Mouse (Mus musculus): ENCODE measurements around the gene Tut4.

Tut4 gene

GRCm38 (mm10) chr4:108458201-108458741 lies 955 bp upstream of the Tut4 start:
- no peak for TF ChIP-seq GATA4 (IDR thresholded peaks at IDR 0.05; ENCODE audit: insufficient replicate concordance, low read length)

DNA sequence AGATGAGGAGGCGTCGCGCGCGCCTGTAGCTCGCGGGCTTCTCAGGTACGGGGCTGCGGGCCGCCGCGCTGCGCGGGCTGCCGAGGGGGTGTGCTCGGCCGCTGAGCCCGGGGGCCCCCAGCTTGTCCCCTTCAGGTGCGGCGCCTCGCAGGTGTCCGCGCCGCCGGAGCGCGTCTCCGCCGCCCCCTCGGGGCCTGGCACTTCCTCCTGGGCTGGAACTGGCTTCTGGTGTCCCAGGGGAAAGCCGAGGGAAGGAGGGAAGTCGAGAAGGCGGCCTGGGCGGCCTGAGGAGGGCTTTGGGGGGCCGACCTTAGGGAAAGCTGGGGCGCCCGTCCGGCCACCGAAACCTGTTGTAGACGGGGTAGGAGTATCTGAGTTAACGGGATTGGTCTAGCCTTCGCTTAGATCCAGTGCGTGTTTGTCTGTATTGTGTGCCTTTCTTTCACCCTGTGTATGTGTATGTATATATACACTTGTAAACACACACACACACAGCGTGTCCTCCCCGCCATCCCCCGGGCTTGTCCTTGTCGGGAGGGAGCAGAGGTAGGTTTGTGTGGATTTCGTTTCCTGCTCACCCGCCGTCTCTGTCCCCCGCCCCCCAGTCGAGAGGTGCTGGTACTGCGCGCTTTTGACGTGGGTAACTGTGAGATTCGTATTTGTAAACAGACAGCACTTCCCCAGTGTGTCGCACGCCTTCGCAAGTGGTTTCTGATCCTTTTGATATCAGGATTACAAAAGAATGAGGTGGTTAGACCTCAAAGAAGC lies 1.1 kb downstream of the Tut4 start:
- TF ChIP-seq GATA4 (IDR thresholded peaks at IDR 0.05; ENCODE audit: insufficient replicate concordance, low read length) = no peak

DNA sequence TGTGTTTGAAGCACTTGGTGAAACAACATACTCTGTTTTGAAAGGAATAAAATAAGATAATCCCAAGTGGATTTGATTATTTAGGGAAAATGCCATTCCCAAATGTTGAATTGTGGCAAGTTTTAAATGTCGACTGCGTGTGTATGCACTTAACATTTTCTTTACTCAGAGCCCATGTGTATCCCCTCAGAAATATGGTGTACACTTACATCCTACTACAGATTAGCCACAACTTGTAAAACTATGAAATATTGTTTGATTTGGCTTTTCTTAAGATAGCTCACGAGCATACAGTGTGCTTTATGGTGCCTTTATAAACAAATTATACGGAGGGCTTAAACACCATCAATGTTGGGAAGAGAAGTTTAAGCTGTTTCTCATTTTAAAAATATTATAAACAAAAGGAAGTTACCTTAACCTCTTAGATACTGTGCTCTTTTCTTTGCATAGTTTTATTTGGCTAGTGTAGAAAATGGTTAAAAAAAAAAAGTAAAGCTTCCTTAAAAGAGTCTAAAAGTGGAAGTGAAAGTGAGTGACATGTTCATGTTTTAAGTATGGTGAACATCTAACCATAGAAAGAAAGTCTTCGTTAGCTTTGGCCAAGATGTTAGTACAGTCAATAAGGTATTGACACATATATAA lies 2.2 kb downstream of the Tut4 start:
- TF ChIP-seq GATA4 (IDR thresholded peaks at IDR 0.05; ENCODE audit: insufficient replicate concordance, low read length) = no peak

DNA sequence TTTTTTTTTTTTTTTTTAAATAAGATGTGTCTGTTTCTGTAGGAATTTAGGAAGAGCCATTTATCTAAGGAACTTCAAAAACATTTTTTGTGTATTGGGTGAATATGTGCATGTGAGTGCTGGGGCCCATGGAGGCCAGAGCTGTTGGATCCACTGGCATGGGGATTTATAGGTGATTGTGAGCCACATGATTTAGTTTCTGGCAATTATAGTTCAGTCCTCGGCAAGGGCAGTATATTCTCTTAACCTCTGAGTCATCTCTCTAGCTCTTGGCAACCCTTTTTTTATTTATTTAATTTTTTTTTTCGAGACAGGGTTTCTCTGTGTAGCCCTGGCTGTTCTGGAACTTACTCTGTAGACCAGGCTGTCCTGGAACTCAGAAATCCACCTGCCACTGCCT lies 14.4 kb downstream of the Tut4 start:
- TF ChIP-seq GATA4 (IDR thresholded peaks at IDR 0.05; ENCODE audit: insufficient replicate concordance, low read length) = no peak

GRCm38 (mm10) chr4:108482776-108483175 lies 23.6 kb downstream of the Tut4 start:
- no peak for TF ChIP-seq GATA4 (IDR thresholded peaks at IDR 0.05; ENCODE audit: insufficient replicate concordance, low read length)

DNA sequence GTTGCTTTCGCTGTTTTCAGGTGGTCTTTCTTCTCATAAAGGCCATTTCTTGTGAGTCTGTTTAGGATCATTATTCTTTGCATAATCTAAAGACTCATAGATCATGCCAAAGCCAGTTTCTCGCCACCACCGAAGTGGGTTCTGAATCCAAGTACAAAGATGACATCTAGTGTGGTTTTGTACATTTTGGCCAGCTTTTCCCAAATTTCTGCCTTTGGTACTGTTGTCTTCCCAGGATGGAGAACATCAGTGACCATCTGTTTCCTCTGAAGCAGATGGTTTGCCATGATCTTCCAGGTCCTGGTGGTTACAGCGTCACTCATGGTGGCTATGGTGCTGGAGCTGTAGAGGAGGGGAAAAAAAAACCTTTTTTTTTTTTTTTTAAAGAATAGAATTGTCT lies 25.0 kb downstream of the Tut4 start:
- no peak for TF ChIP-seq GATA4 (IDR thresholded peaks at IDR 0.05; ENCODE audit: insufficient replicate concordance, low read length)

- TF ChIP-seq GATA4 (IDR thresholded peaks at IDR 0.05; ENCODE audit: insufficient replicate concordance, low read length) = no peak
Measured at GRCm38 (mm10) chr4:108503023-108503422, 43.8 kb downstream of the Tut4 start.

GRCm38 (mm10) chr4:108539701-108540100 lies 80.5 kb downstream of the Tut4 start:
- TF ChIP-seq GATA4 (IDR thresholded peaks at IDR 0.05; ENCODE audit: insufficient replicate concordance, low read length) = no peak

DNA sequence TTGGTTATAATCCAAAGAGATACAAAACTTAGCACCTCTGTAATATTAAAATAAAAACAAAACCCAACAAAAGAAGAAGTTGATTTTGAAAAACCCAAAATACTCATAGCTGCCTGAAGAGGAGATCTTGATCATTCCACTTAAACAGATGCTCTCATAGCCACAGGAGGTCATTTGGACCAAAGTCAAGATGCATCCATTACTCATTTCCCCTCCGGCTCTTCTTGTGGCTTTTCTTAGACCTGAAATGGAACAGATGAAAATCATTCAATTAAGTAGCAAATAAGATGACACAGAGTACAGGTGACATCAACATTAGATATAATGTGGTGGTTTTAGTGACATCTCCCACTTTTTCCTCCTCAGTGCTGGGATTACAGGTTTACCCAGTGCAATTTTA lies 105.8 kb downstream of the Tut4 start:
- TF ChIP-seq GATA4 (IDR thresholded peaks at IDR 0.05; ENCODE audit: insufficient replicate concordance, low read length) = no peak

DNA sequence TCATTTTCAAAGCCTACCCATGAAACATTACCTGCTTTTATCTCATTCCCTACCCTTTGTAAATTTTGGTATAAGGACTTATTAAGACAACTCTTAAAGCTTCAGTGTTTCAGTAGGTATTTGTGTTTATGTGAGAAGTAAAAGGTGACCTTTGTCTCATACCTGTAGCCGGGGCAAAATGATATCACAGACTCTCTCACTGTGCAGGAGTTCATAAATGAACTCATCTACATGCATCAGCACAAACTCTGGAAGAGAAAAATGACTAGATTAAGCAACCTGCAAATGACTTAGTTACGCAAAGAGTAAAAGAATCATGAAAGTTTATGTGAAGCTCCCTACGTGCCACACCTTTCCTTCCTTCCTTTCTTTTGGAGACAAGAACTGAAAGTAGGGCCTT lies 113.4 kb downstream of the Tut4 start:
- TF ChIP-seq GATA4 (IDR thresholded peaks at IDR 0.05; ENCODE audit: insufficient replicate concordance, low read length) = no peak

DNA sequence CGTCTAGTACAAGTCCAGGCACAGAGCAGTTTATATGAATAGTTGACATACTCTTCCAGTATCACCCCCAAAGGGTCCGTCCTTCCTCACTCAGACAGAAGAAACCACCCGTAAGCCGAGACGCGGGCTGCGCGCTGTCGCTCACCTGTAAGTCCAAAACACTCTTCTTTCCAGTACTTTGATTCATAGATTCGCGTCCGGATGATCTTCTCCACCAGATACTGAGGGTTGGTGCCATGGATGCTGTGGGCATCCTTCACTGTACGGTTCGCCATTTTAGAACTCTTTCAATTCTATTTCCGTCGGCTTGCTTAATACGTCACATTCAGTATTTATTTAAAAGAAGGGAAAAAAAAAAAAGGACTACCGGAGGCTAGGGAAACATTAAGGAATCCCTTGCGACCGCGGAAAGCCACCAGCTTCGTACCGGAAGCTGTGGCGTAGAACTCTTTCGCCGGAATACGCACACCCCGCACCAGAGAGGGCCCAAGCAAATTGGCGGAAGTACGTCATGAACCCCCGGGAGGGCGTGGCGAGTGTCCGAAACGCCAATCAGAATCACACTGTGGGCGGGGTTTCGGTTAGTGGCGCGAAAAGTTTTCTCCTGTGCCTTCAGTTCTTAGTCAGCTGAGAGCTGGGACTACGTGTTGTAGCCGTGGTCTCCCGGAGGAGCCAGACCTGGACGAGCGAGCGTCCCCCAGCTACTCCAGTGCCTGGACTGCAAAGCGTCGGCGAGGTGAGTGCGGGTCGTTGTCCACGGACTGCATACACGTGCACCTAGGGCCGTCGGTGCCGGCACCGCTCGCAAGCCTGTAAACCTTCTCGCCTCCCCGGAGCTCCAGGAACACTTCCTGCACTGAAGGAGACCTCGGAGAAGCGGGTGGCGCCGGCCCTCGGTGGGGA lies 119.9 kb downstream of the Tut4 start, which contains the start of the genes Prpf38a and Orc1:
Prpf38a (minus strand) TSS at position 497 of the 903 bp plus-strand sequence.
Orc1 (plus strand) TSS at position 584 of the 903 bp plus-strand sequence.
- TF ChIP-seq GATA4 (IDR thresholded peaks at IDR 0.05; ENCODE audit: insufficient replicate concordance, low read length) = no peak

GRCm38 (mm10) chr4:108579743-108580411 lies 120.7 kb downstream of the Tut4 start:
- TF ChIP-seq GATA4 (IDR thresholded peaks at IDR 0.05; ENCODE audit: insufficient replicate concordance, low read length) = no peak

GRCm38 (mm10) chr4:108593376-108593775 lies 134.2 kb downstream of the Tut4 start:
- no peak for TF ChIP-seq GATA4 (IDR thresholded peaks at IDR 0.05; ENCODE audit: insufficient replicate concordance, low read length)

- no peak for TF ChIP-seq GATA4 (IDR thresholded peaks at IDR 0.05; ENCODE audit: insufficient replicate concordance, low read length)
Measured at GRCm38 (mm10) chr4:108595785-108596184, 136.6 kb downstream of the Tut4 start.

- no peak for TF ChIP-seq GATA4 (IDR thresholded peaks at IDR 0.05; ENCODE audit: insufficient replicate concordance, low read length)
Measured at GRCm38 (mm10) chr4:108598306-108598705, 139.1 kb downstream of the Tut4 start.
